Mouse (Mus musculus): ENCODE results near the gene Mdn1.

GRCm38 (mm10) chr4:32674025-32674424 lies 17.1 kb downstream of the Mdn1 start:
- TF ChIP-seq POLR2A (IDR thresholded peaks at IDR 0.05; ENCODE audit: low read depth, low read length) (no peak), CTCF (IDR thresholded peaks at IDR 0.05; ENCODE audit: borderline replicate concordance, insufficient read depth, low read length) (no peak)

Data from embryonic fibroblast, embryonic 13.5 days (primary cell).